Mouse (Mus musculus) CH12.LX (cell line): ENCODE data around the gene Gtpbp4. TPM values are rescaled to one million over a fixed set of nuclear protein-coding genes. Genes with fewer than 3 reads are reported as not detected.

Source experiments
- DNase-seq: peaks from one replicate; pipeline ENCODE4 v3.0.0-alpha.2; 2013; ENCODE audit errors: extremely low read depth
- H3K27ac ChIP-seq: 2 replicates; pipeline ENCODE4 v1.5.1; 2012; ENCODE audit warnings: low read depth, mild to moderate bottlenecking, control low read depth, moderate library complexity; ENCODE audit not compliant: insufficient read depth
- H3K27me3 ChIP-seq: replicated peaks from 2 replicates; pipeline ENCODE3; 2012; ENCODE audit warnings: inconsistent platforms
- H3K36me3 ChIP-seq, 2 experiments: replicated peaks in 1 of 2; 2 replicates each; pipeline versions ENCODE3 to v1.6.1; 2012; ENCODE audit warnings: inconsistent platforms in 1 of 2, low read length in 1 of 2, mild to moderate bottlenecking in 1 of 2, mixed read lengths in 1 of 2, moderate library complexity in 1 of 2; ENCODE audit not compliant: control insufficient read depth in 1 of 2, insufficient read depth in 1 of 2
- H3K4me1 ChIP-seq, 2 experiments: 2 replicates each; pipeline ENCODE4 v1.6.1; 2012; ENCODE audit warnings: inconsistent platforms in 1 of 2, moderate library complexity in 1 of 2; ENCODE audit not compliant: insufficient read depth in 2 of 2, control insufficient read depth in 1 of 2
- H3K4me2 ChIP-seq: 2 replicates; pipeline ENCODE4 v1.6.1; 2012; ENCODE audit warnings: low read depth, mild to moderate bottlenecking, control low read depth; ENCODE audit not compliant: poor library complexity, insufficient read depth, severe bottlenecking
- H3K4me3 ChIP-seq, 3 experiments: fragments of 150-350 bp in 1 of 3; sonication (generic) in 1 of 3; replicated peaks in 1 of 3; 2 replicates each; pipeline versions ENCODE3 to v1.5.1; 2011 to 2012; ENCODE audit warnings: low read depth in 2 of 3, low read length in 2 of 3, mild to moderate bottlenecking in 2 of 3, moderate library complexity in 2 of 3, control low read depth in 1 of 3, improper control_type of control experiment in 1 of 3, inconsistent platforms in 1 of 3, mixed read lengths in 1 of 3; ENCODE audit not compliant: poor library complexity in 1 of 3
- H3K79me2 ChIP-seq: replicated peaks from 2 replicates; pipeline ENCODE4 v1.6.1; 2012; ENCODE audit warnings: mild to moderate bottlenecking, moderate library complexity; ENCODE audit not compliant: control insufficient read depth, poor library complexity, insufficient read depth, severe bottlenecking; ENCODE audit errors: extremely low read depth
- H3K9ac ChIP-seq: 2 replicates; pipeline ENCODE4 v1.6.1; 2012; ENCODE audit warnings: low read depth, mild to moderate bottlenecking, control low read depth, moderate library complexity; ENCODE audit not compliant: insufficient read depth
- H3K9me3 ChIP-seq: replicated peaks from 2 replicates; pipeline ENCODE3; 2012; ENCODE audit warnings: low read length, inconsistent platforms, mixed read lengths
- CHD1 ChIP-seq: IDR thresholded peaks from 2 replicates; pipeline ENCODE4 v1.6.1; 2012; ENCODE audit warnings: low read depth, low read length, improper control_type of control experiment, inconsistent platforms
- E2F4 ChIP-seq: IDR thresholded peaks from 2 replicates; pipeline ENCODE4 v1.6.1; 2011; ENCODE audit warnings: low read depth, low read length, improper control_type of control experiment; ENCODE audit not compliant: insufficient replicate concordance
- ELF1 ChIP-seq: IDR thresholded peaks from 2 replicates; pipeline ENCODE4 v1.6.1; 2014; ENCODE audit warnings: low read depth, mild to moderate bottlenecking, inconsistent platforms, low read length, improper control_type of control experiment
- ETS1 ChIP-seq: conservative IDR thresholded peaks from 2 replicates; pipeline ENCODE4 v1.6.1; 2012; ENCODE audit warnings: low read depth, mild to moderate bottlenecking, inconsistent platforms, low read length, improper control_type of control experiment, moderate library complexity
- GABPA ChIP-seq: IDR thresholded peaks from 2 replicates; pipeline ENCODE4 v1.6.1; 2012; ENCODE audit warnings: low read depth, low read length, improper control_type of control experiment, inconsistent platforms; ENCODE audit not compliant: insufficient replicate concordance
- HCFC1 ChIP-seq: IDR thresholded peaks from 2 replicates; pipeline ENCODE4 v1.6.1; 2012; ENCODE audit warnings: low read depth, mild to moderate bottlenecking, inconsistent platforms, low read length, improper control_type of control experiment
- IRF4 ChIP-seq: IDR thresholded peaks from 2 replicates; pipeline ENCODE4 v1.6.1; 2014; ENCODE audit warnings: low read depth, mild to moderate bottlenecking, inconsistent platforms, low read length, improper control_type of control experiment
- JUN ChIP-seq: IDR thresholded peaks from 2 replicates; pipeline ENCODE4 v1.6.1; 2011; ENCODE audit warnings: low read depth, mild to moderate bottlenecking, low read length, improper control_type of control experiment, moderate library complexity; ENCODE audit not compliant: insufficient read depth
- JUND ChIP-seq: conservative IDR thresholded peaks from 2 replicates; pipeline ENCODE4 v1.6.1; 2011; ENCODE audit warnings: low read depth, low read length, improper control_type of control experiment
- KAT2A ChIP-seq: IDR thresholded peaks from 2 replicates; pipeline ENCODE4 v1.6.1; 2012; ENCODE audit warnings: low read length, improper control_type of control experiment, inconsistent platforms; ENCODE audit not compliant: insufficient replicate concordance
- MAX ChIP-seq: IDR thresholded peaks from 2 replicates; pipeline ENCODE4 v1.6.1; 2011; ENCODE audit warnings: low read length, improper control_type of control experiment
- MEF2A ChIP-seq: IDR thresholded peaks from 2 replicates; pipeline ENCODE4 v1.6.1; 2014; ENCODE audit warnings: low read depth, mild to moderate bottlenecking, inconsistent platforms, low read length, improper control_type of control experiment, borderline replicate concordance
- MYC ChIP-seq: IDR thresholded peaks from 2 replicates; pipeline ENCODE4 v1.6.1; 2011; ENCODE audit warnings: low read depth, mild to moderate bottlenecking, improper control_type of control experiment, low read length
- PAX5 ChIP-seq: IDR thresholded peaks from 2 replicates; pipeline ENCODE4 v1.6.1; 2012; ENCODE audit warnings: low read length, inconsistent platforms, mixed read lengths
- POLR2A ChIP-seq: IDR thresholded peaks from 2 replicates; pipeline ENCODE4 v1.6.1; 2011; ENCODE audit warnings: low read depth, mild to moderate bottlenecking, improper control_type of control experiment, low read length
- POLR2AphosphoS2 ChIP-seq: IDR thresholded peaks from 2 replicates; pipeline ENCODE4 v1.6.1; 2011; ENCODE audit warnings: low read depth, low read length, improper control_type of control experiment
- RAD21 ChIP-seq: IDR thresholded peaks from 2 replicates; pipeline ENCODE4 v1.6.1; 2011; ENCODE audit warnings: low read depth, mild to moderate bottlenecking, low read length, improper control_type of control experiment, moderate library complexity
- SIN3A ChIP-seq: IDR thresholded peaks from 2 replicates; pipeline ENCODE4 v1.6.1; 2012; ENCODE audit warnings: low read length, improper control_type of control experiment, inconsistent platforms
- SMC3 ChIP-seq: IDR thresholded peaks from 2 replicates; pipeline ENCODE4 v1.6.1; 2011; ENCODE audit warnings: low read depth, low read length, improper control_type of control experiment
- UBTF ChIP-seq: IDR thresholded peaks from 2 replicates; pipeline ENCODE4 v1.6.1; 2012; ENCODE audit warnings: low read depth, mild to moderate bottlenecking, inconsistent platforms, low read length, improper control_type of control experiment, moderate library complexity
- USF1 ChIP-seq: IDR thresholded peaks from 2 replicates; pipeline ENCODE4 v1.6.1; 2014; ENCODE audit warnings: low read depth, mild to moderate bottlenecking, inconsistent platforms, low read length, improper control_type of control experiment
- USF2 ChIP-seq: conservative IDR thresholded peaks from 2 replicates; pipeline ENCODE4 v1.6.1; 2011; ENCODE audit warnings: low read depth, low read length, improper control_type of control experiment
- ZKSCAN1 ChIP-seq: IDR thresholded peaks from 2 replicates; pipeline ENCODE4 v1.6.1; 2012; ENCODE audit warnings: low read depth, inconsistent platforms, low read length, improper control_type of control experiment, borderline replicate concordance
- ZMIZ1 ChIP-seq: IDR thresholded peaks from 2 replicates; pipeline ENCODE4 v1.6.1; 2012; ENCODE audit warnings: low read depth, mild to moderate bottlenecking, inconsistent platforms, low read length, improper control_type of control experiment
- dilution Hi-C: fragments of 300-500 bp; cut with MboI; formaldehyde crosslinking; loops from 2 replicates; pipeline ENCODE4 v1.14.3; 2020; ENCODE audit warnings: low sequenced_read_pairs; ENCODE audit not compliant: extremely low pct_unique_long_range_greater_than_20kb, extremely low pct_ligation_motif_present
- in situ Hi-C: fragments of 300-500 bp; cut with MboI; formaldehyde crosslinking; loops from 3 replicates; pipeline ENCODE4 v1.14.3; 2019; ENCODE audit warnings: low sequenced_read_pairs, low pct_ligation_motif_present, low pct_unique_long_range_greater_than_20kb, mixed read lengths
- polyA plus RNA-seq: library from polyadenylated mRNA; unstranded; fragments of >175 nt; gene quantifications from 2 replicates; pipeline ENCODE4 v1.2.1, GENCODE M21; 2012; ENCODE audit warnings: low read depth; ENCODE audit not compliant: insufficient read length
- total RNA-seq, 2 experiments: library from RNA; depleted of rRNA; stranded (reverse); fragments of 300-350 nt in 1 of 2; fragments of >200 nt in 1 of 2; gene quantifications; 2 replicates each; pipeline ENCODE4 v1.2.3; 2012 to 2014

The Gtpbp4 gene
- total and polyA plus RNA-seq, 3 experiments: 92.1 to 174 (median 116) TPM

DNA sequence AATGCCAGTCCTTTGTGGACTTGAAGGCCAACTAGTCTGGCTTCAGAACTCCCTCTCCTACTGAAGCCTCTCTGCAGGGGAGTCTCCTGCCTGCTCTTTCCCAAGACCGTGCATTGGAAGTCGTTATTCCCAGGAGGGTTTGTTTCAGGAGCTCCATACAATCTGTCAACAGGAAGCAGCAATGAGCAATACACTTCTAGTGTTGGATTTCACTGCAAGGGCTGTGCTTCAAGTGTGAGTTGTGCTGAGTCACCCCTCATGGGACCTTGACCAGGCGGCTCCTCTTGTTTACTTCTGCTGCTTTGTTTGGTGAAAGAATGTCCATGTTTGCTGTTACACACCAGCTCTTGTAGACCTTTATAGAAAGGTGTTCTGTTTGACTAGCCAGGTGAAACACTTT lies 18.5 kb upstream of the Gtpbp4 start:
- dilution Hi-C loops: no loop called here
- DNase-seq: no peak
- Histone ChIP-seq H3K4me1 (peaks cover 0 to 12% of the 10 kb centered on the region in 2 experiments; a peak in 2 of 4 replicates), H3K27me3 (no peaks in the 10 kb centered on the region), H3K79me2 (no peaks in the 10 kb centered on the region), H3K27ac (no peak overlapping the region), H3K4me2 (no peak overlapping the region), H3K36me3 (no peaks in the 10 kb centered on the region), H3K9ac (no peak overlapping the region), H3K4me3 (no peak overlapping the region), H3K9me3 (no peaks in the 10 kb centered on the region)
- TF ChIP-seq USF2 (no peak), HCFC1 (no peak), ZKSCAN1 (no peak), ELF1 (no peak), ZMIZ1 (no peak), GABPA (no peak), POLR2A (no peak), POLR2AphosphoS2 (no peak), MEF2A (no peak), JUND (no peak), RAD21 (no peak), MYC (no peak)
- in situ Hi-C loops: no loop called here

- H3K4me3 ChIP-seq: no peak overlapping the region
- no peak for DNase-seq
- H3K79me2 ChIP-seq: no peaks in the 10 kb centered on the region
- no peaks in the 10 kb centered on the region for H3K36me3 ChIP-seq
- dilution Hi-C loops (no loop called here), in situ Hi-C loops (no loop called here)
- no peaks in the 10 kb centered on the region for H3K27me3 ChIP-seq
- no peaks in the 10 kb centered on the region for H3K9me3 ChIP-seq
- H3K4me2 ChIP-seq: no peak overlapping the region
- no peak overlapping the region for H3K27ac ChIP-seq
- H3K4me1 ChIP-seq: peaks cover 0 to 12% of the 10 kb centered on the region in 2 experiments; a peak in 2 of 4 replicates
- TF ChIP-seq MAX (no peak), IRF4 (no peak), CHD1 (no peak), SIN3A (no peak), SMC3 (no peak), PAX5 (no peak), USF1 (no peak), GABPA (no peak), KAT2A (no peak), RAD21 (no peak), E2F4 (no peak), UBTF (no peak), ZKSCAN1 (no peak), ETS1 (no peak), JUN (no peak), ELF1 (no peak), HCFC1 (no peak)
- H3K9ac ChIP-seq: no peak overlapping the region
These were observed 17.6 kb upstream of the Gtpbp4 start for GRCm38 (mm10) chr13:9013483-9013882.
